Mouse (Mus musculus) naive thymus-derived CD4-positive, alpha-beta T cell, adult 2 months (primary cell): ENCODE results near the gene Pde1b.

ENCODE experiments used
- DNase-seq: peaks from one replicate; pipeline ENCODE4 v3.0.0-alpha.2; 2011; ENCODE audit warnings: low read depth

Gene Pde1b

DNA sequence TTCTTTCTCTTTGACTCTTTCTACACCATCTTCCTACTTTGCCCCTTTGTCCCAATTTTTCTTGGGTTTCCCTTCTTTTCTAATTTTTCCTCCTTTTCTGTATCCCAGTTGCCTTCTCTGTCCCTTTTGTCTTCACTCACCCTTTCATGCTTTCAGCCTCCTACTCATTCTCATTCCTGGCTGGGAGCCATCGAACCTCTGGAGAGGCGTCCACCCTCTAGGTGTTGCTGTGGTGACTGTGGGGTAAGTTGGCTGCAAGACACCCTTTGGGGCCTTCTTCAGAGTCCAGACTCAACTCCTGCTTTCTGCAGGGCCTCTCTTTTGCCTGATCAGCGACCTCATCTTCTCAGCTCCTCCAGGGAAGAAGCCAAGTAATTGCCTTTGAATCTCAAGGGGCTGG, 6.5 kb downstream of the Pde1b start:
- DNase-seq = no peak

DNA sequence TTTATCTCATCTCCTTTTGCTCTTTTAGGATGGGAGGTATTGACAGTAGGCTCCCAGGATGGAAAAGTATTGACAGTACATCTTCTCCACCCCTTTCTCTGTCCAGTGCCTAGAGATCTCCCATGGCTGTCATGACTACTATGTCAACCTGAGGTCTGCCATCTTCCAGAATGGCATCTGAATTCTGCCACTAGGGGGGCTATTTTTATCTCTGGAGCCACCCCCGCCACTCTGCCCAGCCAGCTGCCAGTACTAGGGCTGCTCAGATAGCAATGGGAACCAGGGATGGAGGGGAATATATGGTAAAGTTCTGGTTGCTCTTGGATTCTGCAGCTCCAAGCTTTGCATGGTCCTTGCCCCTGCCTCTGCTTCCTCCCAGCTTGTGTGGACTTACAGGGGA, 8.8 kb downstream of the Pde1b start:
- DNase-seq = no peak

DNA sequence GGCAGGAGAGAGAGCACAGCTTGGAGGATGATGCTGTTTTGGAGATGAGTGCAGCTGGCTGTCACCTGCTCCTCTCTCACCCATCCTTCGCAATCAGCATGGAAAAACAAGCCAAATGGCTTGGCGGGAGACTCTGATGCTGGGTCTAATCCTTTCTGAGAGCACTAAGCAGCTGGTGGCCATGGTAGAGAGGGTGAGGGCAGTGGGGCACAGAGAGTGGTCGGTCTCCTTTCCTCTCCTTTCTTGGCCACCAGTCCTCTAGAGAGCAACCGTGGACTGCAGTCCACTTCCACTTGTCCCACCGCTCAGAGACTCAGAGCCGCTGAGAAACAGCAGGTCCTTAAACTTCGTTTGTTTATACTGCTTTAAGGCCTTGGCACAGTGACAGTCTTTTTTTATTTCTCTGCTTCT, 10.8 kb downstream of the Pde1b start:
- DNase-seq = no peak

DNA sequence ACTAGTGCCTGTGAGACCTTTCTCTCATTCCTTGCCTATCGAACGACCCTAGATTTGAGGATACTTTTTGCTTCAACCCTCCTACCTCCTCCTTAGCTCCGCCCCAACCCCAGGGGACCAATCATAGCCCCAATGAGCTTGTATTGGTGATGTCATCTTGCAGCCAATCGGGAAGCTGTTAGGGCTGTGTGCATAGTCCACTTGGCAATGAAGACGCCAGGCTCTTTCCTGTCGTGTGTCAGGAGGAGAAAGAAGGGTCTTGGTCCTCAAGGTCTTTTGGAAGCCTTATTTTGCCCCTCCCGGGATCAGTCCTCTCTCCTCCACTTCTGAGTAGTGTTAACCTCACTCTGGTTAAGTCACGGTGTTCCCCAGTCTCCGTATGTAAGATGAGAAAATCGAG, 11.3 kb downstream of the Pde1b start:
- peak; percentile 26 for DNase-seq

DNA sequence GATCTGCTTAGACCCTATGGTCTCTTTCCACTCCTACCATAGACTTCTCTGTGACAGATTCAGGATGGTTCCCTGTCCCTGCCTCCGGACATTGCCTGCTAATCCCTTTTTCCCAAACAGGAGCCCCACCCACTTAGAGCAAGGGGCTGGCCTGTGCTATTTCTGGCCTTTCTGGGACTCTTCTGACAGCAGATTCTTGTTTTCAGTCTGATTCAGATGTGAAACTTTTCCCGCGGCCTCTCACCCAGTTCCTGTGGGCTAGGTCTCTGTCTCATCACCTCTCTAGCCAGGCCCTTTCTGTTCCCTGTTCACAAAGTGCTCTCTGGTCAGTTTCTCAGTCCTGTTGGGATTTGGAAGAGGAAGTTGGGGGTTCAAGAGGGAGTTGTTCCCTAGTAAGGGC, 12.1 kb downstream of the Pde1b start:
- no peak for DNase-seq

DNA sequence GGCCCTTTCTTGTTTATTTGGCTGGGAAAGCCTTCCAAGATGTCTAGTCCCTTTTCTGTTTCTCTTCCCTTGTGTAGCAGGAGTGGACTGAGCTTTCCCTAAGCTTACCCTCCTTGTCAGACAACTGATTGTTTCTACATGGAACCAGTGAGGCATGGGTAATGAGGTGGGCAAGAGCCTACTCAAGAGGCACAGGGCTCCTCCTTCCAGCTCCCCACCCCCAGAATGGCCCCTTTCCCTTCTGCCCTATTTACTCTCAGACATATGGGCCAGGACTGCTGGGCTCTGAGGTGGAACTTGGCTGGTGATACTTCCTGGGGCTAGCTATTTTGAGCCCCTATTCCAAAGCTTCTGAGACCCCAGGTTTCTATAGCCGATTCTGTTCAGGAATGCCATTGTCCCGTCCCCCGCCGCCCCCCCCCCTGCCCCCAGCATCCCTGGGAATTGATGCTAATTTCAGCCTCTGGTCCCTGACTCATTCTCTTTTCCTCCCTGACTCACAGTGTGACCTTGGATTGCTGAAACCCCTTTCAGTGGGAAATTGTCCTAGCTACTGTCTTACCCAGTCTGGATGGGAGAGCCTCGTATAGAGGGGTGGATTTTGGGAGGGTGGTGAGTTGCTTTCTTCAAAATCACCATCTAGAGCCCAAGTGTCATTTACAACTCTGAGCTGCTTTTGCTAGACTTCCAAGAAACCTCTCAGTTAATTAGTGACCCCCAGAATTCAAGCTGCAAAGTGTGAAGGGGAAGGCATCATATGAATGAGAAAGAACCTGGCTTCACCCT, 16.0 kb downstream of the Pde1b start:
- no peak for DNase-seq

DNA sequence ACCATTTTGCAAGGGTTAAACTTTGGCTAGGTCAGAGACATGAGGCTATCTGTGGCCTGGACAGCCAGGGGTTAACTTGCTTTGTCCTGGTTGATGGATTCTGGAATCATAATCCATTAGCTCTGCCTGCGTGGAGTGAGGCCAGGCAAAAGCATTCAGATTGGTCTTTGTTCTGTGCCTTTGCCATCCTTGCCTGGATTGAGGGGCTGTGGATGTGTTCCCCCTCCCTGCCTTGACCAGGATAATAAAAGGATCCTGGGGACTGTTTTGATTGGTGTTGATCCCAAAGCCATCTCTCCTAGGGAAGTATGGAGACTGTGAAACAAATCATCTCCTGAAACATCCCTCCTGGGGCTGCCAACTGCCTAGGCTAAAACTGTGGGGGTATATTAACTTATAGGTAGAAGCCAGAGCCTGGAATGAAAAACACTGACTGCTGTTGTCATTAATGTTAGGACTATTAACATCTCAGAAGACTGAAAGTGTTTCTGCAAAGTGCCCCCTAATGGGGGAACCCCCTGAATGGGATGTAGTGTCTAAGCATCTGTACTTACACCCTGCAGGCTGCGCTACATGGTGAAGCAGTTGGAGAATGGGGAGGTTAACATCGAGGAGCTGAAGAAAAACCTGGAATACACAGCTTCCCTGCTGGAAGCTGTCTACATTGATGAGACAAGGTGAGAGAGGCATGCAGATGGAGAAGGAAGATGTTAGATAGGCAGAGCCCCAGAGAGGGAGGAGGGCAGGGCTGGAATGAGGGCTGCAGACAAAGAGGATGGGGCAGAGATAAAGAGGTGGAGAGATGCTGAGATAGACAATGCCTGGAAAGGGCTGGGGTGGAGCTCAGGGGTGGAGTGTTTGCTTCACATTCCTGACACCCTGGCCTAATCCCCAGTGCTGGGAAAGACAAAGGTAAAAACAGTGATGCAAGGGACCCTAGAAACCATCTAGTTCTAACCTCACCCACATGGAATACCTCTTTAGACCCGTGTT, 16.8 kb downstream of the Pde1b start:
- DNase-seq = no peak

DNA sequence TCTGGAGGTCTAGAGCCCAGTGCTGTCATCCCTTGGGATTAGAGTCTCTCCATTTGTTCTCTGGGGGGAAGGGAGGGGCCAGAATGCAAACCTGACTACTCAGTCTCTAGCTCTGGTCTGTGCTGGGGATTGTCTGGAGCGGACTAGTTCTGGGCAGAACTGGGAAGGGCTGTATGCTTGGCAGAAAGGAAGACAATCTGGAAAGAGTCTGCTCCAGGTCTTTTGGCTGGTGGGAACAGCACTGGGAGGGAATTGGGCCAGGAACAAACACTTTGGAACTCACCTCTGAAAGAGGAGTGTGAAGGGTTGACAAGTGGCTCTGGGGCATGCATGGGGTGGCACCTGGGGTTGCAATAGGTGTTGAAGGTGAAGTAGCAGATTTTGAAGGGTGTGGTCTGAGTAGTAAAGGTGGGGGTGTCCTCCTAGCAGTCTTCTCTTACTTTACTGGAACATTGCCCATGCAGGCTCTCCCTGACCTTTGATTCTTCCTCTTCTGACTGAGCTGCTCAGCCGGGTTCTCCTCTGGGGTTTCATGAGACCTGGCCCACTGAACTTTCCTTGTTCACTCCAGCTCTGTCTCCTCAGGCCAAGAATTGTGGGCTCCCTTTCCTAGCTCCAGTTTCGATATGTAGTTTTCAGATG, 19.7 kb downstream of the Pde1b start:
- DNase-seq = no peak

DNA sequence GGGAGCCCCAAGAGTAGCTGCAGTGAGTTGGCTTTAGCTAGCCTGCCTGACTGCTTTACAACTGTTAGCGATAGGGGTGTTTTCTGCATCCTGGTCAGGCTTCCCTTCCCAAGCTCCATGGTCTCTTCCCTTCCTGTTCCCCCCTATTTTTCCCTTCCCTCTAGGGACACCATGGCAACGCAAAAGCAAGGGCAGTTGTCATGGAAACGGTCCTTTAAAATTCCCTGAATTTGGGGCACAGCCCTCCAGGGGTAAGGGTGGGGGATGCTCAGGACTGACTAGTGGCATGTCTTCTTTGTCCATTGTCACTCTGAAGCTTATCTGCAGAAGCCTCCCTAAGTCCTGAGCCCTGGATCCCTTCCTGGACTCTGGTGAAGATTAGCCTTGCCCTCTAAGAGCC, 20.3 kb downstream of the Pde1b start:
- no peak for DNase-seq

DNA sequence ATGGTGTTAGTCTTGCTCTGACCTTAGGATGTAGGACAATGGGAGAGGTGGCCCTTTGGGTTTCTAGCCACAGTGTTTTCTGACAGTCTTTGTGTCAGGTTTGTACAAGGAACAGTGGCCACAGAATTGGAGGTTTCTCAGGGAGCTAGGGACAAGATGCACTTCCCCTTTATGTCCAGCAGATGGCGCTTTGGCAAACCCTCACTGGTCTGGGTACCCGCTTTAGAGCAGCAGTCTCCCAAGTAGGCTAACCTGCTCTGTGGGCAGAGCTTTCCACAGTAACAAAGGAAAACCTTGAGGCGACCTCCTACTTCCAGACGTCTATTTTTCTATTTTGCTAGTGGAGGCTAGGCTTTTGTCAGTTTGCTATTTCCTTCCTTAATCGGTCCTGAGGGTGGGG, 27.5 kb downstream of the Pde1b start:
- peak; percentile 54 for DNase-seq

DNA sequence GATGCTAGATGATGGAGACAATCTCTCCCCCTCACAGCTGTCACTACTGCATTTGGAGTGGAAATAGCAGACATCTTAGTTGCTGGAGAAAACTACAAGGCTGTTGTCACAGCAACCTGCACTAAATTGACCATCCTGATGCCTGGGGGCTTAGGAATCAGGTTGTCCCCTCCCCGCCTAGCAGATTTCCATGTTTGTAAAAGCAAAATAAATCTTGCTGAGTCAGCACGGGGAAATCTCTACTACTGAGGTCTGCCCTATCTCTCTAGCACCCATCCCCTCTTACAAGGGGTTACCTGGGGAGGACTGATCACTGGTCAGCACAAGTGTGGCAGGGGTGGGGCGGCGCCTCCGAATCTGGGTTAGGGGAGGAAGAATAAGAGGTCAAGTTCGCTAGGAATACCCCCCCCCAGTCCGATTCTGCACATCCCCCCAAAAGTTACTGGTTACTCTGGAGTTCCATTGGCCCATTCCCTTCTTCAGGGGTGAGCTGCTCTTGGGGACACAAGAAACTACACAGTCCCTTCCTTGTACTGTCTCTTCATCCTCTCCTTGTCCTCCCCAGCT, 31.3 kb downstream of the Pde1b start:
- DNase-seq = no peak

DNA sequence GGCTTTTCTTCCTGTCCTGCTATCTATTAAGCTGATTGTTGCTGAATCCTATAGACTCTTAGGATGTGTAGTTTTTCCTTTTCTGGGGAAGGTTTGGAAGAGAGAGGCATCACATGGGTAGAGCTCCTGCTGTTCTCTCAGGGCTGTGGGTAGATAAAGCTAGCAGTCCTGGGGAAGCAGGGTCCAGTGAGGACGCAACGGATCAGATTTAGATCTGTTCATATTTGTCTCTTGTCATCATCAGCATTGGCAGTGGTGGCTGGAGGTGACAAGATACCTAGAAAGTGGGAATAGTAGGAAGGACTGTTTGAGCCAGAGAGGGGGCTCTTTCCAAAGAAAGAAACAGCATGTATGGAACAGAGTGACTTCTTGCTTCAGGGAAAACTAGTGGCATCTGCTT, 32.2 kb downstream of the Pde1b start:
- DNase-seq = no peak

DNA sequence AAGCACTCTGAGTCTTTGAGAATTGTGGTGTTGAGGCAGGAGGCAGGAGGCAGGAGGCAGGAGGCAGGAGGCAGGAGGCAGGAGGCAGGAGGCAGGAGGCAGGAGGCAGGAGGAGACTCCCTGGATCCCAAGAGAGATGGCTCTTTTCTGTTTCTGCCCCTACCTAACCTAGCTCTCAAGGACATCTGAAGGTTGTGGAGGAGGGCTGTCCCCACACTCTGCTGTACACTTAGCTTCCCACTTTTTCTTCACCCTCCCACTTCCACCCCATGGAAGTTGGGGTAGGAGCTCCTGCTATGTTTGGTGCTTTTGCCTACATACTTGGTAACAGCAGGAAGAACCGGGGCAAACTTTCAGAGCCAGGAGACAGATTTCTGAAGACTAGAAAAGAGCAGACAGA, 33.0 kb downstream of the Pde1b start:
- no peak for DNase-seq

DNA sequence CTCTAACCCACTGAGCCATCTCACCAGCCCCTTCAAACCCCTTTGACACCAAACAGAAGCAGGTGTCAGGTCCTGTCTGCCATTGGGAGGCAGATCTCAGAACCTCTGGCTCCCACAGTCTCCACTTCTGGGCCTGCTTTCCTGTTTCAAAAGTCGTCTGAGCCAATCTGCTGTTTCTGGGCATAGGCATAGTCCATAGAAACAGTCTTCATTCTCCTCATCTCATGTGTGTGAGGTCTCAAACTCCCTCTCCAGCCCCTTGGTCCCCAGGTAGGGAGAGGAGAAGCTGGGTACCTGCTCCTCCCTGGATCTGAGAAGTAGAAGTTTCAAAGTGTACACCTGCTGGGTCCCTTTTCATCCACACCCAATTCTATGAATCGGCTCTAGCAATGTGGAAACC, 33.6 kb downstream of the Pde1b start:
- no peak for DNase-seq

DNA sequence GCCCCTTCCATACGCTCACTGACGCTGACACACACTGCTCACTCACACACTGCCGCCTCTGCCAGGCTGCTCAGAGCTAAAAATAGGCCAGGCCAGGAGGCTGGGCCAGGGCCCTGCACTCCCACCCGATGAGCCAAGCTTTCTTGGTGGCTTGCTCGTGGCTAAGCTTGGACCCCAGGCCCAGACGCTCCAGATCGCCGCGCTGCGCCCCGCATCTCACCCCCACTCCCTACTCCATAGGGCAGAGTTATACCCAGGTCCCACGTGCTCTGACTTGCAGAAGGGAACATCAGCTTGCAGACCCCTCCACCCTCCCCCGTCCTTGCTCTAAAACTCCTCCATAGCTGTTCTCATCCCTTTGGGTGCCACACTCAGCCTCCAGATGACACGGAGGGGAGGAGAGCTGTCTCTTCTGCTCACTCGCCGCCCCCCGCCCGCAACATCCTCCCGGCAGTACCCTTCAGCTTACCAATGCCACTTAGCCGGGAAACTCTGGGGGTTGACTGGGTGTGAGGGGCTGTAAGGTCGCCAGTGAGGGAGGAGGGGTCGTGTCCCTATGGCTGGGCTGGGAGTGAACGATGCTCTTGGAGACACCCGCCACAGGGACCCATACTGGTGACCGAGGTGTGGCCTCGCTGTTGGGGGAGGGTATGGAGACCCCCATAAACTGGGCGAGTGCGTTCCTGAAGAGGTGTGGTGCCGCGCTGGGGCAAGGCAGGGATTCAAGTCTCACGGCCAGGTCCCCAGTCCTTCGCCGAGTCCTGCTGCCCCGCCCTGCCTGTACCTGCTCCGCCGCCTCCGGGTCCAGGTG, 34.4 kb downstream of the Pde1b start:
- DNase-seq = no peak

DNA sequence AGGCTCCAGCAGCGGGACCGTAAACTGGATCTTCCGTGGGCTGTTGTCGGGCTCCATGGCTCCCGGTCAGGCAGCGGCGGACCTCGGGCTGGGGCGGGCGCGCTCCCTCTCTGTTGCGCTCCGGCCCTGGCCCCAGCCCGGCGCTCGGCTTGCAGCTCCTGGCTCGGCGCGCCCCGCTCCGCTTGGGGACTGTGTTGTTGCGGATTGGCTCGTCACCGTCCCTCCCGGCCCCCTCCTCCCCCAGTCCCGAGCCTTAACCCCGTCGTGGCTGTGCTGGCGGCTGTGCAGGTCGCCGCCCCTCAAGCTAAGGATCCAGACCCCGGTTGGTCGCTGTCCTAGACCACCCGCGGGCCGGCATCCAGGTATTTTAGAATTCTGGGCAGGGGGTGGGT, 35.0 kb downstream of the Pde1b start, which contains the start of gene Ppp1r1a:
TSS of gene Ppp1r1a (minus strand) at position 182 of the 392 bp plus-strand sequence.
- DNase-seq = no peak

DNA sequence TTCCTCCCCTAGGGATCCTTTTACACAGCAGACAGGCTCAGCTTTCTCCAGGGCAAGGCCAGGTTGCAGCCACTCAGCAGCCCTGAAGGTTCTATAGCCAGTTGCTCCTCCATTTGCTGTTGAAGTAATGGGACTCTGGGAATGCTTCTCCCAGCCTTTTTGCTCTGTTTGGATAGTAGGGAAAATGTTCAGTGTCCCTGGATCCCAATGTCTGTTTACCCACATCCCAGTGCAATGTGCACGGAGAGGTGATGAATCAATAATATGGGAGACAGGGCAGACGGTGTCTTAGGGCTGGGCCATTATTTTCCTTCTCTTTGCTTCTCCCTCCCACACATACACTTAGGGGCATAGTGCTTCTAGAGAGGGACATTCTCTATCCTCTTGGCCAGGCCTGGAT, 36.4 kb downstream of the Pde1b start:
- no peak for DNase-seq

DNA sequence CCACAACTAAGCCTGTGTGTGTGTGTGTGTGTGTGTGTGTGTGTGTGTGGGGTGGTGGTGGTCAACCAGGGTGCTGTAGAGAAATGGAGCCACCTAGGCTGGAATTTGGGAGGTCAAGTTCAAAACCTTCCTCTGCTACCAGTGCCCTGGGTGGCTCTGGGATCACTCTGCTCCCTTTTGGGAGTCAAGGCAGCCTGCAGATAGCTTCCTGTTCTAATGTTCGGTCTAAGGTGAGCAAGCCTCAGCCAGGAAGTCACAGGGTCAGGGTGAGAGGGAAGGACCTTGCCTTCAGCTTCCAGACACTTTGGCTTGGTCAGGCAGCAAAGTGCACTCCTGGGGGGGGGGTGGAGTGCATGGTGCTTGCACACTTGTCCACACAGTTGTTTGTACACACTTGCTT, 37.8 kb downstream of the Pde1b start:
- DNase-seq = no peak

DNA sequence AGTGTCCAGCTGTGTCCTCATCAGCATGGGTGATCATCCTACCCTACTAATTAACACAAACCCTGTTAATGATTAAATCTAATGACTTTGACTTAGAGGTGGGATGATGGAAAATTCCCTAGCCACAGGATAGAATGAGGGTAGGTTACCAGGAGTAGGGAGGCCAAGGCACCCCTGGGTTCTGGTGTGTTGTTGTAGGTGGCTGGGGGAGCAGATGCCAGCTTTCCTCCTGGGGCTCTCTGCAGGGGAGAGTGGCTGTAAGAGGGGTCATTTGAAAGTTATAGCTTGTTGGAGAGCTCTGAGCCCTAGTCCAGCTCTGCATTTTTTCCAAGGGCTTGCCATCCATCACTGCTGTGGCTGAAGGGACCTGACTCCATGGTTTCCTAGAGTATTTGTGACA, 39.7 kb downstream of the Pde1b start:
- no peak for DNase-seq

DNA sequence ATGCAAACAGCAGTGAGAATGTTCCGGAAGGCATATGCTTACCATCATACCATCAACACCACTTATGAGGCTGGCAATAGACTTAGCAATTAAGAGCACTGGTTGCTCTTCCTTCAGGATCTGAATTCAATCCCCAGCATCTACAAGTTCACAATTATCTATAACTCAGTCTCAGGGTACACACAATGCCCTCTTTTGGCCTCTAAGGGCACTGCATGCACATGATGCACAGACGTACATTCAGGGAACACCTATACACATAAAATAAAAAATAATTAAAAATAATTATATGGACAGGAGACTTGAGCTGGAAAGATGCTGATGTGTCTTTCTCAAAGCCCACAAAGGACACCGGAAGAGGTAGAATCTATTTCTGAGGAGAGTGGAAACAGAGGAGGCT, 45.1 kb downstream of the Pde1b start:
- DNase-seq = no peak

DNA sequence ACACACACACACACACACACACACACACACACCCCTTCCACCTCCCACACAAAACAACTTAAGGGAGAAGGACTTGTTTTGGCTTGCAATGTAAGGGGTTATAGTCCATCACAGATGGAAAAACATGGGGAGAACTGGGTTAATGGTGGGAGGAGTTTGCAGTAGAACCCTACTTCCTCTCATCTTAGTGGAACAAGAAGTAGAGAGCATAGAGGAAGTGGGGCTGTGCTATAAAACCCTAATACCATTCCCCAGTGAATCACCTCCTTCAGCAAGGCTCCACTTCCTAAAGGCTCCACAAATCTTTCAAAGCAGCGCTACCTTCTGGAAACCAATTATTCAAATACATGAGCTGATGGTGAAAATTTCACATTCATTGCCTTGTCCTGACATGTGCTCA, 46.6 kb downstream of the Pde1b start:
- no peak for DNase-seq
